Mouse (Mus musculus) lung, adult 2 months (tissue): ENCODE data around the gene Tox2.

Experiments
- CTCF ChIP-seq: fragments of 200-500 bp; IDR thresholded peaks from 2 replicates; pipeline ENCODE4 v1.5.1; 2011; ENCODE audit warnings: mild to moderate bottlenecking, low read length, control low read depth; ENCODE audit not compliant: insufficient read depth
- POLR2A ChIP-seq: fragments of 200-500 bp; IDR thresholded peaks from 2 replicates; pipeline ENCODE4 v1.6.1; 2011; ENCODE audit warnings: low read depth, mild to moderate bottlenecking, control low read depth, low read length, borderline replicate concordance; ENCODE audit errors: extremely low read depth

GRCm38 (mm10) chr2:163201897-163202296 lies 1.0 kb upstream of the Tox2 start:
- TF ChIP-seq CTCF (no peak), POLR2A (peak; percentile 78; the same call in 1 of the 2 replicates)
